Mouse (Mus musculus) midbrain, postnatal 0 days (tissue): ENCODE data around the gene Snn. TPM values are rescaled to one million over a fixed set of nuclear protein-coding genes. Genes with fewer than 3 reads are reported as not detected.

Experiments used
- ATAC-seq: fragments of 200-750 bp; cut with Nextera tagmentation; 2 replicates; pipeline ENCODE4 v1.8.0; 2017; ENCODE audit warnings: moderate number of reproducible peaks, mild to moderate bottlenecking, moderate TSS enrichment, moderate library complexity; ENCODE audit not compliant: low FRiP score
- DNase-seq: peaks from one replicate; pipeline ENCODE4 v3.0.0-alpha.2; 2015; ENCODE audit warnings: low spot score
- H3K27ac ChIP-seq: fragments of 300-500 bp; sonication (generic); 2 replicates; pipeline ENCODE4 v1.5.1; 2014; ENCODE audit warnings: low read depth, mild to moderate bottlenecking, low read length, mixed read lengths
- H3K27me3 ChIP-seq: fragments of 300-500 bp; sonication (generic); 2 replicates; pipeline ENCODE4 v1.6.1; 2014; ENCODE audit warnings: low read length, control low read depth, mixed read lengths; ENCODE audit not compliant: insufficient read depth
- H3K36me3 ChIP-seq: fragments of 300-500 bp; sonication (generic); 2 replicates; pipeline ENCODE4 v1.6.1; 2014; ENCODE audit warnings: low read length, control low read depth, mixed read lengths; ENCODE audit not compliant: insufficient read depth
- H3K4me1 ChIP-seq: fragments of 300-500 bp; sonication (generic); 2 replicates; pipeline ENCODE4 v1.6.1; 2014; ENCODE audit warnings: mild to moderate bottlenecking, control low read depth, antibody characterized with exemption, low read length, mixed read lengths; ENCODE audit not compliant: insufficient read depth
- H3K4me2 ChIP-seq: fragments of 300-500 bp; sonication (generic); 2 replicates; pipeline ENCODE4 v1.6.1; 2014; ENCODE audit warnings: low read depth, mild to moderate bottlenecking, low read length, mixed read lengths; ENCODE audit not compliant: poor library complexity, severe bottlenecking
- H3K4me3 ChIP-seq: fragments of 300-500 bp; sonication (generic); 2 replicates; pipeline ENCODE4 v1.5.1; 2014; ENCODE audit warnings: low read depth, mild to moderate bottlenecking, low read length, moderate library complexity
- H3K9ac ChIP-seq: fragments of 300-500 bp; sonication (generic); replicated peaks from 2 replicates; pipeline ENCODE4 v1.6.1; 2014; ENCODE audit warnings: mild to moderate bottlenecking, low read length, moderate library complexity, mixed read lengths; ENCODE audit not compliant: poor library complexity, severe bottlenecking
- H3K9me3 ChIP-seq: fragments of 300-500 bp; sonication (generic); 2 replicates; pipeline ENCODE4 v1.6.1; 2016; ENCODE audit warnings: low read length, control low read depth
- CTCF ChIP-seq: IDR thresholded peaks from 2 replicates; pipeline ENCODE4 v1.5.1; 2016; ENCODE audit warnings: antibody characterized with exemption, mild to moderate bottlenecking
- WGBS: fragments of 180-500 bp; shearing (Covaris S2); extraction: QIAGEN DNeasy Blood & Tissue Kit; methylation state at CpG from one replicate; pipeline ENCODE4 v1.1.7; 2014; 5-methylcytosine and 5-hydroxymethylcytosine counted together
- polyA plus RNA-seq: library from polyadenylated mRNA; unstranded; fragments of >200 nt; fragmentation: Nextera tagmentation; extraction: Ambion mirVana; gene quantifications from 2 replicates; pipeline ENCODE4 v1.2.1, GENCODE M21; 2015
- total RNA-seq: library from RNA; depleted of rRNA; stranded (reverse); fragments of >200 nt; gene quantifications from 2 replicates; pipeline ENCODE4 v1.2.3, GENCODE M21; 2014

Snn gene
- total and polyA plus RNA-seq, 2 experiments from 2014 or later = 122 to 241 TPM

GRCm38 (mm10) chr16:11092523-11092922 is 31.8 kb downstream of the Snn start:
- no peak for TF ChIP-seq CTCF
- Histone ChIP-seq H3K9me3 (no peaks in the 10 kb centered on the region), H3K4me3 (no peak overlapping the region), H3K4me1 (no peaks in the 10 kb centered on the region), H3K4me2 (no peak overlapping the region), H3K9ac (no peak overlapping the region), H3K27me3 (no peaks in the 10 kb centered on the region), H3K27ac (no peak overlapping the region), H3K36me3 (peaks cover 29% of the 10 kb centered on the region)
- ATAC-seq (no peak), DNase-seq (no peak)
- 84% methylated on average over 3 of the region's 3 CpGs for WGBS

GRCm38 (mm10) chr16:11093717-11094386 is 33.1 kb downstream of the Snn start:
- H3K36me3 ChIP-seq = peaks cover 19% of the 10 kb centered on the region
- H3K27me3 ChIP-seq = no peaks in the 10 kb centered on the region
- DNase-seq (no peak), ATAC-seq (no peak)
- no peaks in the 10 kb centered on the region for H3K9me3 ChIP-seq
- H3K9ac ChIP-seq = no peak overlapping the region
- H3K4me2 ChIP-seq = no peak overlapping the region
- TF ChIP-seq CTCF = no peak
- WGBS = 93% methylated on average over 13 of the region's 13 CpGs
- H3K27ac ChIP-seq = no peak overlapping the region
- H3K4me1 ChIP-seq = no peaks in the 10 kb centered on the region
- H3K4me3 ChIP-seq = no peak overlapping the region

DNA sequence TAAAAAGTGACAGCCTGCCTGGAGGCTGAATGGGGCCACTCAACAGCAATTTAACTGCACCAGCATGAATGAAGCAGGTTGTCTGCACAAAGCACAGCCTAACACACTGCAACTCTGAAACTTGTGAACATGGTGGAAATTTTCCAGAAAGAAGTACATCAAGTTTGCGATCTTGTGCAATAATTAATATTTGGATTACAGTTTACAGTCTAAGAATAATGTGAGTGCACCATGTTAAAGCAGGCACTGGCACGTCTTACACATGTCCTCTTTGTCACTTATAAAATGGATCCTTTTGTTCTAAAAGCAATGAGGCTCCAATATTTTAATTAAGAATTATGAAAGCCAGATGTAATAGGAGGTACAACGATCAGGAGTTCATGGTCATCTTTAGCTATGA is 36.6 kb downstream of the Snn start:
- no peaks in the 10 kb centered on the region for H3K9me3 ChIP-seq
- H3K4me1 ChIP-seq = no peaks in the 10 kb centered on the region
- H3K36me3 ChIP-seq = peaks cover 11% of the 10 kb centered on the region
- no peak overlapping the region for H3K4me3 ChIP-seq
- no peak overlapping the region for H3K9ac ChIP-seq
- H3K27ac ChIP-seq = no peak overlapping the region
- WGBS = 87% methylated on average over 3 of the region's 3 CpGs
- DNase-seq (no peak), ATAC-seq (no peak)
- no peak overlapping the region for H3K4me2 ChIP-seq
- no peak for TF ChIP-seq CTCF
- H3K27me3 ChIP-seq = no peaks in the 10 kb centered on the region

- Histone ChIP-seq H3K9ac (no peak overlapping the region), H3K9me3 (no peaks in the 10 kb centered on the region), H3K27me3 (no peaks in the 10 kb centered on the region), H3K27ac (no peak overlapping the region), H3K4me3 (no peak overlapping the region), H3K36me3 (peaks cover 9% of the 10 kb centered on the region; the same call in 1 of the 2 replicates), H3K4me1 (no peaks in the 10 kb centered on the region), H3K4me2 (no peak overlapping the region)
- TF ChIP-seq CTCF = no peak
- ATAC-seq (no peak), DNase-seq (no peak)
- 95% methylated on average over 1 of the region's 1 CpGs for WGBS
Observed at GRCm38 (mm10) chr16:11104905-11105304, 44.2 kb downstream of the Snn start.

DNA sequence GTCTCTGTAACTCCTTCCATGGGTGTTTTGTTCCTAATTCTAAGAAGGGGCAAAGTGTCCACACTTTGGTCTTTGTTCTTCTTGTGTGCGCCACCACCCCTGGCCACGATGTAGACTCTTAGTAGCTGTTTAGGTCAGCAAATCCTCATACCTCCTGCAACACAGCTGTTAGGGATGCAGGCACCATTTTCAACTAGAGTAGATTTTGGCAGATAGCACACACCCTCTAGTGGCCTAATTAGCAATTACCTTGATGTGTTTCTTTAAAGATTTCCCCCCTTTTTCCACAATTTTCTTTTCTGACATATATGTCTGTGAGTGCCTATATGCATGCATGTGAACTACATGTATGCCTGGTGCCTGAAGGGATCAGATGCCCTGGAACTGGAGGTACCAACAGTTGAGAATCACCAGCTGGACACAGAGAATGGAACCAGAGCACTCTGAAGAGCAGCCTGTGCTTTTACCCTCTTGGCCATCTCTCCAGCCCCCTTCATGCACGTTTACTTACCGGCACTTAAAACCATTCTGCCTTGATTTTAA is 48.5 kb downstream of the Snn start:
- H3K4me1 ChIP-seq = no peaks in the 10 kb centered on the region
- no peak for ATAC-seq
- H3K9ac ChIP-seq = no peak overlapping the region
- no peaks in the 10 kb centered on the region for H3K27me3 ChIP-seq
- no peaks in the 10 kb centered on the region for H3K36me3 ChIP-seq
- peak; percentile 62 for DNase-seq
- H3K4me3 ChIP-seq = no peak overlapping the region
- 68% methylated on average over 4 of the region's 4 CpGs for WGBS
- peak; percentile 79 for TF ChIP-seq CTCF
- no peak overlapping the region for H3K4me2 ChIP-seq
- no peak overlapping the region for H3K27ac ChIP-seq
- H3K9me3 ChIP-seq = no peaks in the 10 kb centered on the region

- Histone ChIP-seq H3K4me2 (no peak overlapping the region), H3K9ac (no peak overlapping the region), H3K27ac (no peak overlapping the region), H3K4me1 (no peaks in the 10 kb centered on the region), H3K27me3 (no peaks in the 10 kb centered on the region), H3K36me3 (peaks cover 25% of the 10 kb centered on the region), H3K4me3 (no peak overlapping the region), H3K9me3 (no peaks in the 10 kb centered on the region)
- no peak for ATAC-seq
- no peak for TF ChIP-seq CTCF
- 89% methylated on average over 2 of the region's 2 CpGs for WGBS
- no peak for DNase-seq
Observed at GRCm38 (mm10) chr16:11122625-11123024, 61.9 kb downstream of the Snn start.
